Mouse (Mus musculus) myocyte (in vitro differentiated cells): ENCODE results near the gene Srpr. TPM values are rescaled to one million over a fixed set of nuclear protein-coding genes. Genes with fewer than 3 reads are reported as not detected.

Source experiments
- H3K27me3 ChIP-seq: one replicate; pipeline ENCODE4 v1.6.1; 2011; ENCODE audit not compliant: control insufficient read depth, insufficient read depth, insufficient read length
- H3K36me3 ChIP-seq: one replicate; pipeline ENCODE4 v1.6.1; 2011; ENCODE audit not compliant: control insufficient read depth, insufficient read depth
- H3K4me2 ChIP-seq: one replicate; pipeline ENCODE4 v1.6.1; 2011; ENCODE audit warnings: low read depth, control low read depth
- H3K4me3 ChIP-seq: one replicate; pipeline ENCODE4 v1.5.1; 2011; ENCODE audit warnings: mild to moderate bottlenecking, control low read depth, moderate library complexity
- H3K79me2 ChIP-seq: one replicate; pipeline ENCODE4 v1.6.1; 2011; ENCODE audit not compliant: control insufficient read depth, insufficient read depth
- H3ac ChIP-seq: one replicate; pipeline ENCODE4 v1.6.1; 2011; ENCODE audit not compliant: control insufficient read depth, insufficient read length
- CEBPB ChIP-seq: IDR thresholded peaks from 2 replicates; pipeline ENCODE4 v1.6.1; 2011; ENCODE audit warnings: mild to moderate bottlenecking, moderate library complexity; ENCODE audit not compliant: poor library complexity, insufficient read depth, severe bottlenecking
- E2F4 ChIP-seq: IDR thresholded peaks from one replicate; pipeline ENCODE4 v1.6.1; 2011; ENCODE audit warnings: mild to moderate bottlenecking, control low read depth, moderate library complexity; ENCODE audit not compliant: insufficient read depth
- MAX ChIP-seq: IDR thresholded peaks from one replicate; pipeline ENCODE4 v1.6.1; 2011; ENCODE audit warnings: low read depth, mild to moderate bottlenecking, control low read depth
- MYOD1 ChIP-seq, 3 experiments: IDR thresholded peaks; one replicate each; pipeline ENCODE4 v1.6.1; 2011; ENCODE audit warnings: control low read depth in 2 of 3, low read depth in 2 of 3, mild to moderate bottlenecking in 2 of 3, moderate library complexity in 1 of 3; ENCODE audit not compliant: insufficient read length in 2 of 3, control insufficient read depth in 1 of 3
- MYOG ChIP-seq, 3 experiments: IDR thresholded peaks; one replicate each; pipeline ENCODE4 v1.6.1; 2011; ENCODE audit warnings: control low read depth in 2 of 3, low read depth in 2 of 3, mild to moderate bottlenecking in 2 of 3; ENCODE audit not compliant: insufficient read length in 2 of 3, control insufficient read depth in 1 of 3, insufficient read depth in 1 of 3
- POLR2A ChIP-seq: IDR thresholded peaks from one replicate; pipeline ENCODE4 v1.6.1; 2011; ENCODE audit warnings: low read depth, mild to moderate bottlenecking, control low read depth, moderate library complexity; ENCODE audit not compliant: insufficient read length
- POLR2AphosphoS2 ChIP-seq: IDR thresholded peaks from one replicate; pipeline ENCODE4 v1.6.1; 2011; ENCODE audit warnings: low read depth, control low read depth; ENCODE audit not compliant: insufficient read length
- REST ChIP-seq: IDR thresholded peaks from one replicate; pipeline ENCODE4 v1.6.1; 2011; ENCODE audit warnings: mild to moderate bottlenecking, control low read depth, moderate library complexity; ENCODE audit not compliant: insufficient read depth, insufficient read length
- SRF ChIP-seq: IDR thresholded peaks from one replicate; pipeline ENCODE4 v1.6.1; 2011; ENCODE audit warnings: low read depth; ENCODE audit not compliant: control insufficient read depth, insufficient read length
- TCF12 ChIP-seq: IDR thresholded peaks from one replicate; pipeline ENCODE4 v1.6.1; 2011; ENCODE audit warnings: mild to moderate bottlenecking, control low read depth; ENCODE audit not compliant: poor library complexity, insufficient read depth, severe bottlenecking
- TCF3 ChIP-seq: IDR thresholded peaks from one replicate; pipeline ENCODE4 v1.6.1; 2011; ENCODE audit warnings: low read depth, control low read depth; ENCODE audit not compliant: insufficient read length
- USF1 ChIP-seq: IDR thresholded peaks from one replicate; pipeline ENCODE4 v1.6.1; 2011; ENCODE audit warnings: low read depth, mild to moderate bottlenecking, control low read depth, moderate library complexity
- polyA plus RNA-seq: library from polyadenylated mRNA; unstranded; fragments of >200 nt; fragmentation: generic; extraction: Trizol; gene quantifications from one replicate; pipeline ENCODE4 v1.2.1, GENCODE M21; 2012; ENCODE audit warnings: missing spikeins

The Srpr gene
- polyA plus RNA-seq, 1 experiment: 103 TPM

- Histone ChIP-seq H3K4me3 (no peak overlapping the region), H3ac (no peak overlapping the region), H3K27me3 (no peaks in the 10 kb centered on the region), H3K4me2 (no peak overlapping the region), H3K79me2 (peaks cover 9% of the 10 kb centered on the region), H3K36me3 (peaks cover 7% of the 10 kb centered on the region)
- TF ChIP-seq MAX: no peak
- TF ChIP-seq CEBPB: no peak
- no peak for TF ChIP-seq SRF
- no peak for TF ChIP-seq TCF12
- no peak for TF ChIP-seq USF1
Observed at GRCm38 (mm10) chr9:35247405-35247804, 47.4 kb downstream of the Srpr start.

GRCm38 (mm10) chr9:35249476-35249875 is 49.5 kb downstream of the Srpr start:
- TF ChIP-seq TCF3 (no peak), POLR2AphosphoS2 (no peak), SRF (no peak), POLR2A (no peak), MYOG (IDR thresholded peaks at IDR 0.05; ENCODE audit: control insufficient read depth in 1 of 3, insufficient read depth in 1 of 3, insufficient read length in 2 of 3, low read depth in 2 of 3) (no peak), CEBPB (no peak), MYOD1 (IDR thresholded peaks at IDR 0.05; ENCODE audit: control insufficient read depth in 1 of 3, insufficient read length in 2 of 3, low read depth in 2 of 3) (no peak), MAX (no peak)
- H3ac ChIP-seq: no peak overlapping the region
- H3K4me3 ChIP-seq: no peak overlapping the region
- H3K27me3 ChIP-seq: no peaks in the 10 kb centered on the region
- H3K4me2 ChIP-seq: no peak overlapping the region
- no peaks in the 10 kb centered on the region for H3K36me3 ChIP-seq
- H3K79me2 ChIP-seq: peaks cover 9% of the 10 kb centered on the region

GRCm38 (mm10) chr9:35257365-35257764 is 57.4 kb downstream of the Srpr start:
- no peaks in the 10 kb centered on the region for H3K27me3 ChIP-seq
- peaks cover 8% of the 10 kb centered on the region for H3K36me3 ChIP-seq
- H3K4me3 ChIP-seq: no peak overlapping the region
- TF ChIP-seq USF1 (no peak), E2F4 (no peak), MYOD1 (IDR thresholded peaks at IDR 0.05; ENCODE audit: control insufficient read depth in 1 of 3, insufficient read length in 2 of 3, low read depth in 2 of 3) (no peak), TCF12 (no peak), TCF3 (no peak), MAX (no peak), POLR2AphosphoS2 (no peak), MYOG (IDR thresholded peaks at IDR 0.05; ENCODE audit: control insufficient read depth in 1 of 3, insufficient read depth in 1 of 3, insufficient read length in 2 of 3, low read depth in 2 of 3) (no peak), SRF (no peak), POLR2A (no peak), REST (no peak), CEBPB (no peak)
- no peak overlapping the region for H3K4me2 ChIP-seq
- H3K79me2 ChIP-seq: peaks cover 7% of the 10 kb centered on the region
- H3ac ChIP-seq: no peak overlapping the region

GRCm38 (mm10) chr9:35262418-35262817 is 62.4 kb downstream of the Srpr start:
- no peaks in the 10 kb centered on the region for H3K27me3 ChIP-seq
- H3K4me2 ChIP-seq: peak overlapping the region; percentile 5
- H3K79me2 ChIP-seq: peaks cover 47% of the 10 kb centered on the region
- TF ChIP-seq MYOG (IDR thresholded peaks at IDR 0.05; ENCODE audit: control insufficient read depth in 1 of 3, insufficient read depth in 1 of 3, insufficient read length in 2 of 3, low read depth in 2 of 3) (no peak), REST (no peak), POLR2A (no peak), E2F4 (no peak), MYOD1 (IDR thresholded peaks at IDR 0.05; ENCODE audit: control insufficient read depth in 1 of 3, insufficient read length in 2 of 3, low read depth in 2 of 3) (no peak), TCF12 (no peak), SRF (no peak), MAX (no peak), USF1 (no peak), POLR2AphosphoS2 (no peak), CEBPB (no peak), TCF3 (no peak)
- no peak overlapping the region for H3K4me3 ChIP-seq
- peaks cover 8% of the 10 kb centered on the region for H3K36me3 ChIP-seq
- no peak overlapping the region for H3ac ChIP-seq

GRCm38 (mm10) chr9:35263431-35263830 is 63.5 kb downstream of the Srpr start:
- Histone ChIP-seq H3K27me3 (no peaks in the 10 kb centered on the region), H3K79me2 (peaks cover 54% of the 10 kb centered on the region), H3K36me3 (peaks cover 8% of the 10 kb centered on the region), H3ac (no peak overlapping the region), H3K4me2 (peak overlapping the region; percentile 57), H3K4me3 (no peak overlapping the region)
- TF ChIP-seq MAX: no peak
- no peak for TF ChIP-seq TCF12
- TF ChIP-seq E2F4: no peak
- no peak for TF ChIP-seq POLR2AphosphoS2
- TF ChIP-seq MYOD1 (IDR thresholded peaks at IDR 0.05; ENCODE audit: control insufficient read depth in 1 of 3, insufficient read length in 2 of 3, low read depth in 2 of 3): no peak
- peak; percentile 44; the same call in 1 of the 2 replicates for TF ChIP-seq CEBPB
- no peak for TF ChIP-seq MYOG (IDR thresholded peaks at IDR 0.05; ENCODE audit: control insufficient read depth in 1 of 3, insufficient read depth in 1 of 3, insufficient read length in 2 of 3, low read depth in 2 of 3)
